Mouse (Mus musculus) G1E (cell line): ENCODE results near the gene Oat. TPM values are rescaled to one million over a fixed set of nuclear protein-coding genes. Genes with fewer than 3 reads are reported as not detected.

ENCODE experiments used
- ATAC-seq: 2 replicates; pipeline ENCODE4 v1.8.0; 2016; ENCODE audit warnings: mild to moderate bottlenecking; ENCODE audit not compliant: insufficient number of reproducible peaks, poor library complexity, low FRiP score, severe bottlenecking; ENCODE audit errors: extremely low read depth
- DNase-seq: peaks from one replicate; pipeline ENCODE4 v3.0.0; 2012; ENCODE audit warnings: low spot score
- H3K27me3 ChIP-seq: 2 replicates; pipeline ENCODE4 v1.6.1; 2012; ENCODE audit warnings: mild to moderate bottlenecking, low read length, inconsistent platforms; ENCODE audit not compliant: insufficient read depth
- H3K36me3 ChIP-seq: replicated peaks from 2 replicates; pipeline ENCODE3; 2012; ENCODE audit warnings: mild to moderate bottlenecking, inconsistent platforms
- H3K4me1 ChIP-seq: 2 replicates; pipeline ENCODE4 v1.6.1; 2012; ENCODE audit warnings: low read depth, low read length, inconsistent platforms, mixed read lengths; ENCODE audit not compliant: insufficient read depth
- H3K4me3 ChIP-seq: 2 replicates; pipeline ENCODE4 v1.5.1; 2012; ENCODE audit warnings: low read depth, mild to moderate bottlenecking, inconsistent platforms, low read length, moderate library complexity, mixed read lengths
- H3K9me3 ChIP-seq: replicated peaks from 2 replicates; pipeline ENCODE4 v1.6.1; 2012; ENCODE audit warnings: inconsistent platforms
- CTCF ChIP-seq: IDR thresholded peaks from 2 replicates; pipeline ENCODE4 v1.5.1; 2012; ENCODE audit warnings: low read depth, low read length, inconsistent platforms, mixed read lengths
- GATA1 ChIP-seq: IDR thresholded peaks from 2 replicates; pipeline ENCODE4 v1.6.1; 2012; ENCODE audit warnings: borderline replicate concordance, low read length, inconsistent platforms, mixed read lengths
- GATA2 ChIP-seq: IDR thresholded peaks from 2 replicates; pipeline ENCODE4 v1.6.1; 2012; ENCODE audit warnings: low read depth, low read length, inconsistent platforms, borderline replicate concordance
- POLR2AphosphoS5 ChIP-seq: IDR thresholded peaks from 2 replicates; pipeline ENCODE4 v1.6.1; 2012; ENCODE audit warnings: low read depth, low read length, inconsistent platforms; ENCODE audit not compliant: insufficient replicate concordance
- TAL1 ChIP-seq: conservative IDR thresholded peaks from 2 replicates; pipeline ENCODE4 v1.6.1; 2012; ENCODE audit warnings: low read depth, low read length, inconsistent platforms, mixed read lengths
- polyA plus RNA-seq: library from polyadenylated mRNA; stranded (reverse); fragments of >175 nt; gene quantifications from 2 replicates; pipeline ENCODE4 v1.2.3, GENCODE M21; 2012
- total RNA-seq, 2 experiments: library from RNA; stranded (forward) in 1 of 2; stranded (reverse) in 1 of 2; fragments of 200-1000 nt in 1 of 2; fragments of >200 nt in 1 of 2; fragmentation: Nextera tagmentation in 1 of 2; gene quantifications; 2 replicates each; pipeline ENCODE4 v1.2.3; 2014 to 2017

The Oat gene
- total and polyA plus RNA-seq, 3 experiments = 2.5 to 109 (median 72.4) TPM

DNA sequence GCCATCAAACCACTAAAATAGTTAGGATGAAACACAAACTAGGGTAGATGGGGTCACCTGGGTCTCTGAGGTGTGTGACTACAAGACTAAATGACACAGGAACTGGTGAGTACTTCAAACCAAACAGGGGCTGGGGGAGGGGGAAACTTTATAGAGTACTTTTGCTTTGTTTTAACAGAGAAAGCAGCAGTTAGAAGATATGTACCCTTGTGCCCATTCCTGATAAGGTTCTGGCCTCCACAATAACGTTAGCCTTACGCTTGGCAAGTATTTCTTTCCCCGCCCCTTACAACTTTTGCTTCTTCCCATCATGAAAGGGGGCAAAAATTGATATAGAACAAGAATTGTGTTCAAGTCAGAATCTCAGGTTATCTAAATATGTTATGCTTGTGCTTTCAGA lies 19.6 kb upstream of the Oat start:
- peaks cover 13% of the 10 kb centered on the region; the same call in 1 of the 2 replicates for H3K27me3 ChIP-seq
- DNase-seq (no peak), ATAC-seq (no peak)
- no peaks in the 10 kb centered on the region for H3K36me3 ChIP-seq
- H3K4me3 ChIP-seq = no peak overlapping the region
- H3K4me1 ChIP-seq = no peaks in the 10 kb centered on the region; the same call in none of the 2 replicates
- TF ChIP-seq TAL1 = no peak
- H3K9me3 ChIP-seq = peaks cover 6% of the 10 kb centered on the region; the same call in 1 of the 2 replicates

DNA sequence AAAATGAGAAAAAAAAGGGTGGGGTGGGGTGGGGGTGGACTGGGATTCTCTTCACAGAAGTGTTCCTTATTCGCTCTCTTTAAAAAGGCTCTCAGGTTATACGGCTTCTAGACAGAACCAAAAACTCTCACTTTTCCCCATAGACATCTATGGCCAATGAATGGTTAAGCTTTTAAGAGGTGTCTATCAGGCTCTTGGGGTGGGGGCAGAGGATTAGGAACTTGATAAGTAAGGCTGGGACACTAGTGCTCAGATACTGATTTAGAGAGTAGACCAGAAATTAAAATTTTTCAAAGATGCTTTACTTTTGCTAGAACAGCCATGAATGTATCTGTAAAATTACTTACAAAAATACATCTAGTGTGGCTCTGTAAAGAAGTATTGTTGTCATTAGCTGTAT lies 18.1 kb upstream of the Oat start:
- peaks cover 15% of the 10 kb centered on the region; the same call in 1 of the 2 replicates for H3K27me3 ChIP-seq
- TF ChIP-seq TAL1 = no peak
- TF ChIP-seq GATA2 = no peak
- TF ChIP-seq GATA1 = no peak
- TF ChIP-seq CTCF = no peak
- no peak for TF ChIP-seq POLR2AphosphoS5
- H3K4me1 ChIP-seq = no peaks in the 10 kb centered on the region; the same call in none of the 2 replicates
- H3K9me3 ChIP-seq = peaks cover 6% of the 10 kb centered on the region; the same call in 1 of the 2 replicates
- DNase-seq (no peak), ATAC-seq (no peak)
- H3K4me3 ChIP-seq = no peak overlapping the region
- H3K36me3 ChIP-seq = no peaks in the 10 kb centered on the region

DNA sequence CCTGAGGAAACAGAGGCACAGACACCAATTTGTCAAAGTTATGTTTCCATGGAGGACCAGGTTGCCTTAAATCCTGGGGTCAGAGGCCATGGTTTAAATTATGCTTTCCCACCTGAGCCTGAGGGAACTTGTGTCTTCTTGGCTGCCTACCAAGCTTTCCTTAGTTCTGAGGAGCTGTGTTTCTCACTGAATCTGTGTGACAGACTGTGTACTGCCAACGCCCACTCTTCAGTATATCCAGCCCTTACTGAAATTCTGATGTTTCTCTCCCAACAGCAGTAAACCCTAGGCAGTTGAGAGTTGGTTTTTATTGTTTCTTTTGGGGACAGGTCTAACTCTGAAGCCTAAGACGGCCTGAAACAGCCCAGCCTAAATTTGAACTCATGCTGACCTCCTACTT lies 17.6 kb upstream of the Oat start:
- Histone ChIP-seq H3K27me3 (peaks cover 13% of the 10 kb centered on the region; the same call in 1 of the 2 replicates), H3K9me3 (peaks cover 6% of the 10 kb centered on the region; the same call in 1 of the 2 replicates), H3K4me3 (no peak overlapping the region), H3K36me3 (no peaks in the 10 kb centered on the region), H3K4me1 (no peaks in the 10 kb centered on the region; the same call in none of the 2 replicates)
- TF ChIP-seq GATA1 (no peak), CTCF (no peak), POLR2AphosphoS5 (no peak), GATA2 (no peak), TAL1 (no peak)
- ATAC-seq = no peak
- DNase-seq = no peak

DNA sequence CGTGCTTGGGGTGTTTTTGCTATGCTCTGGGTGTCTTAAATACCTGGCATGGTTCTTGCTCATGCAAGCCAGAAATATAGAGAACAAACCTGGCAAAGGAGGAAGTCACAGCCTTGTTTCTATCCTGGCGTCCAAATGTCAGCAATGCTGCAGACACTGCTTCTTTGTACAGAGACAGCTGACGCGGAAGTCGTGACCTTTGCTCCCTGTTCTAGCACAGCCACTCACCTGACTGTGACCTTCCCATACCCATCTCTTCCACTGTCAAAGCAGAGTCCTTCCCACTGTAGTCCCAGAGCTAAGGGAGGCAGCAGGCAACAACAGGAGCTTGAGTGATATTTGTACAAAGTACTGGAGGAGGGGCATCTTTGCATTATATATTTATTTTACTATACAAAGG lies 13.4 kb upstream of the Oat start:
- ATAC-seq (no peak), DNase-seq (no peak)
- no peaks in the 10 kb centered on the region; the same call in 1 of the 2 replicates for H3K4me1 ChIP-seq
- no peaks in the 10 kb centered on the region for H3K36me3 ChIP-seq
- 0 out of 2 replicates have a peak, but pooled peaks cover 5% of the 10 kb centered on the region for H3K27me3 ChIP-seq
- no peaks in the 10 kb centered on the region for H3K9me3 ChIP-seq
- no peak for TF ChIP-seq GATA1
- no peak for TF ChIP-seq GATA2
- no peak for TF ChIP-seq TAL1
- TF ChIP-seq POLR2AphosphoS5 = no peak
- TF ChIP-seq CTCF = no peak
- H3K4me3 ChIP-seq = no peak overlapping the region

DNA sequence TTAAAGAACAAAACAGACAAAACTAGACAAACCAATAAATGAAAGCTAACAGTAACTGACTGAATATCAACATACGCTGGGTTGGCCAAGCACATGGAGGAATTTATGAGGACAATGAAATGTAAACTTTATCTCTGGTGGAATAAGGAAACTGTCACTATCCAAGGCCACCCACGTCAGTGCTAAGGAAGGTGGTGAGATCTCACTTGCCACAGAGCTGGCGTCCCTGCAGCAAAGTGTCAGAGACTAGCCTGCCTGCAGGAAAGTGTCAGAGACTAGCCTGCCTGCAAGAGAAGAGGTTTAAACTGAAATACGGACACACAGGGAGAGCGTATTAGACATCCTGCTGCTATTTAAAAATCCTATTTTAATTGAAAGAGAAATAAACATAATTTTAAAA lies 11.0 kb upstream of the Oat start:
- Histone ChIP-seq H3K27me3 (peaks cover 15% of the 10 kb centered on the region), H3K4me1 (no peaks in the 10 kb centered on the region; the same call in 1 of the 2 replicates), H3K36me3 (no peaks in the 10 kb centered on the region), H3K4me3 (no peak overlapping the region), H3K9me3 (no peaks in the 10 kb centered on the region)
- ATAC-seq (no peak), DNase-seq (no peak)
- TF ChIP-seq GATA1 = no peak
- no peak for TF ChIP-seq GATA2
- TF ChIP-seq CTCF = no peak
- TF ChIP-seq POLR2AphosphoS5 = no peak
- no peak for TF ChIP-seq TAL1

DNA sequence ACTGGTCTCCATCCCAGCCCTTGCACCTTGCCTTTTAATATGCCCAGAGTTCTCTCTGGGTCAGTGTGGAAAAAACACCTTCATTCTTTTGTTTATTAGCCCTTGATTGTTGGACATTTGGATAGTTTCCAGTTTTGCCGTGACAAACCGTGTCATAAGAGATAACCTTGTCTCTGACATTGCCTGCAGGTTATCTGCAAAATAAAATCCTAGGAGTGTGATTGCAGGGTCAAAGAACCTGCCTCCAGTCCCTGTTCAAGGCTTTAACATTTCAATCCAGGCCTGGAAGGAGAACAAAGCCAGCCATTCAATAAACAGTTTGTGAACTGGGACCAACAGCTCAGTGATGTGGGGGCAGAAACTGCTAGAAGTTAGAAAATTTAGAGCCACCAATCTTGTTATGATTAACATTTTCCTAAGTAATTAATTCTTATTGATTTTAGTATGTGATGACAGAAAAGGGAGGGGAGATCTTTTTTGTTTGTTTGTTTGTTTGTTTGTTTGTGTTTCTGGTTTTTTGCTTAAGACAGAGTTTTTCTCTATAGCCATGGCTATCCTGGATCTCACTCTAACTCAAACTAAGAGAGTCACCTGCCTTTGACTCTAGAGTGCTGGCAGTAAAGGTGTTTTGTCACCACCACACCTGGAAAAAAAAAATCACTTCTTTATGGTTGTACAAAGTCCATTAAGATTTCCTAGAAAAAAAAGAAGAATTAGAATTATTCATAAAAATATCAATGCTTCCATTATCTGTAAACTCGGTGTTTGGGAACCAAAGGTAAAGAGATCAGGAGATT lies 9.7 kb upstream of the Oat start:
- H3K9me3 ChIP-seq = no peaks in the 10 kb centered on the region
- H3K4me1 ChIP-seq = no peaks in the 10 kb centered on the region; the same call in 1 of the 2 replicates
- no peaks in the 10 kb centered on the region for H3K36me3 ChIP-seq
- ATAC-seq (no peak), DNase-seq (no peak)
- no peak for TF ChIP-seq CTCF
- no peak for TF ChIP-seq GATA2
- no peak for TF ChIP-seq POLR2AphosphoS5
- TF ChIP-seq GATA1 = no peak
- no peak for TF ChIP-seq TAL1
- H3K4me3 ChIP-seq = no peak overlapping the region
- H3K27me3 ChIP-seq = peaks cover 19% of the 10 kb centered on the region
